Mouse (Mus musculus) midbrain, embryonic 10.5 days (tissue): Measurements from ENCODE around the gene Psg29. TPM values are rescaled to one million over a fixed set of nuclear protein-coding genes. Genes with fewer than 3 reads are reported as not detected.

Source experiments
- DNase-seq: peaks from one replicate; pipeline ENCODE4 v3.0.0-alpha.2; 2017; ENCODE audit warnings: low spot score
- H3K27ac ChIP-seq: fragments of 300-500 bp; sonication (generic); replicated peaks from 2 replicates; pipeline ENCODE4 v1.5.1; 2016; ENCODE audit warnings: mild to moderate bottlenecking
- H3K27me3 ChIP-seq: fragments of 300-500 bp; sonication (generic); 2 replicates; pipeline ENCODE4 v1.6.1; 2016; ENCODE audit warnings: low read depth, mild to moderate bottlenecking; ENCODE audit not compliant: poor library complexity, severe bottlenecking
- H3K36me3 ChIP-seq: fragments of 300-500 bp; sonication (generic); 2 replicates; pipeline ENCODE4 v1.6.1; 2016; ENCODE audit warnings: mild to moderate bottlenecking, moderate library complexity
- H3K4me1 ChIP-seq: fragments of 300-500 bp; sonication (generic); 2 replicates; pipeline ENCODE4 v1.6.1; 2016
- H3K4me3 ChIP-seq: fragments of 300-500 bp; sonication (generic); 2 replicates; pipeline ENCODE4 v1.5.1; 2016; ENCODE audit warnings: mild to moderate bottlenecking, moderate library complexity
- H3K9me3 ChIP-seq: fragments of 300-500 bp; sonication (generic); replicated peaks from 2 replicates; pipeline ENCODE4 v1.6.1; 2016; ENCODE audit warnings: mild to moderate bottlenecking
- WGBS: fragments of 180-500 bp; shearing (Covaris S2); methylation state at CpG from one replicate; pipeline ENCODE4 v1.1.7; 2016; 5-methylcytosine and 5-hydroxymethylcytosine counted together
- polyA plus RNA-seq: library from polyadenylated mRNA; unstranded; fragments of >200 nt; fragmentation: Nextera tagmentation; extraction: Ambion mirVana; gene quantifications from 2 replicates; pipeline ENCODE4 v1.2.1, GENCODE M21; 2016

Psg29 gene
- not detected in 2 replicates for polyA plus RNA-seq

DNA sequence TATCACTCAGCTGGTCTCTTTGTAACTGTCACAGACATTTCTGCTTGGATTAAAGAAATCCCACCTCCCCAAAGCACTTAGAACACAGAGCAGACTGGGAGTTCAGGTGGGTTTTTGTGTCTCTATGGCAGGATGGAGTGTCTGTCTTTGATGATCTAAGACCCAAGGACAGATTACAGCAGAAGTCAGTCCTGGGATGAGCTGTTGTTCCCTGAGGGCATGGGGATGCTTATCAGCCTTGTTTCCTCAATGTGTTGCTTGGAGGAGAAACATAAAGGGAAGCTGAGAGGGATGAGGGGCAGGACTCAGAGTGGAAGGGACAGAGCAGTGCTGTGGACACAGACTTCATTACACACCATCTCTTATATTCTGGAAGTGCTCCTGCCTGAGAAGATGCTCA lies at the start of gene Psg29:
Gene Psg29 (plus strand): TSS at position 301 of the 400 bp plus-strand sequence.
- Histone ChIP-seq H3K36me3 (no peaks in the 10 kb centered on the region), H3K4me1 (no peaks in the 10 kb centered on the region), H3K27me3 (no peaks in the 10 kb centered on the region), H3K9me3 (peaks cover 90% of the 10 kb centered on the region), H3K27ac (no peak within 1 kb of the TSS), H3K4me3 (no peak within 1 kb of the TSS)
- DNase-seq = no peak

DNA sequence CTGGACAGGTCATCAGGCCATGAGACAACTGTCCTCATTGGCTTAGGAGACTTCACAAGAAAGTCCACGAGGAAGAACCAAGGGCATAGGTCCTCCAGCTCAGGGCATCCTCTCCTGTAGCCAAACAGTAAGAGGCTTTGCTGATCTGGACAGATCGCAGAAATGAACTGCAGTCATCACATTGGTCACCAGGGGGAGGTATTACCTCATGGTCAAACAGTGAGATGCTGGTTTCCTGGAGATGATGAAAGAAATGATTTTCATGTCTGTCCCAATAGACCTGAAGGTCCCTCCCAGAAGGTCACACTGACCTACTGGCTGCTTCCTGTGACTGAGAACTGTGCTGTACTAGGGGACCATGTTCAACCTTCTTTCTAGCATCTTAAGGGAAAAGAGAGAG lies 47.6 kb upstream of the Psg29 start:
- H3K4me1 ChIP-seq = no peaks in the 10 kb centered on the region
- 48% methylated on average over 2 of the region's 2 CpGs for WGBS
- no peaks in the 10 kb centered on the region for H3K27me3 ChIP-seq
- H3K9me3 ChIP-seq = peaks cover 86% of the 10 kb centered on the region
- no peaks in the 10 kb centered on the region for H3K36me3 ChIP-seq
- no peak overlapping the region for H3K4me3 ChIP-seq
- no peak for DNase-seq
- no peak overlapping the region for H3K27ac ChIP-seq

DNA sequence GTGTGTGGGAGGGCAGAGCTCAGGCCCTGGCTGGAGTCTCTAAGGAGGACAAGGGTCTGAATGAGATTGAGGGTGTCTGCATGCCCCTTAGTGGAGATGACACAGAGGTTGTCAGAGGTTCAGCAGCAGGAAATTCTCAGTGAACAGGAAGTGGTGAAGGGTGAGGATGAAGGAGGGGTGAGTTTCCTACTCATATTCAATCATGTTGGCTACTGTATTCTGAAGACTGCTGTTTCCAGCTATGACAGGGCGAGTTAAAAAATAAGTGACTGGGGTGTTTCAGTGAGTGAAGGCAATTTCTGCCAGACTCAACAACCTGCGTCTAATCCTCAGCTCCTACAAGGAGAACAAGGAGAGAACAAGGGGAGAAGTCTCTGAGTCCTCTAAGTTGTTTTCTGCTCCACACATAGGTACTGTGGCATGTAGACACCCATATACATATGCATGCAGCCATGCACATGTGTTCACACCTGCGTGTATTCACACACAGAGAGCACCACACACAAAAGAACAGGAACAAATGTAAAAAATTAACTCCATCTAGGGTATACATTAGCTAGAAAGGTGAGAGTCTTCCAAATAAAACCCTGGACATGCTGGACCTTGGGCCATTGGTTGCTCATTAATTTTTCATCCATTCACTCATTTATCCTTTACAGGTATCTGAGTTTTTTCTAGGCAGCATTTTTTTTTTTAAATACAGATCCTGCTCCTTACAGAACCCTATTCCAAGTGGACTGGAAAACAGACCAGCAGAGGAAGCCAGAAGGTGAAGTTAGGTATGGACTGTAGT lies 46.2 kb upstream of the Psg29 start:
- no peak overlapping the region for H3K4me3 ChIP-seq
- DNase-seq = no peak
- 84% methylated on average over 3 of the region's 3 CpGs for WGBS
- H3K4me1 ChIP-seq = no peaks in the 10 kb centered on the region
- no peaks in the 10 kb centered on the region for H3K27me3 ChIP-seq
- H3K27ac ChIP-seq = no peak overlapping the region
- peaks cover 84% of the 10 kb centered on the region for H3K9me3 ChIP-seq
- H3K36me3 ChIP-seq = no peaks in the 10 kb centered on the region

- DNase-seq = no peak
- Histone ChIP-seq H3K36me3 (no peaks in the 10 kb centered on the region), H3K9me3 (peaks cover 81% of the 10 kb centered on the region), H3K4me1 (no peaks in the 10 kb centered on the region), H3K27me3 (no peaks in the 10 kb centered on the region), H3K4me3 (no peak overlapping the region), H3K27ac (no peak overlapping the region)
- WGBS = 87% methylated on average over 7 of the region's 7 CpGs
These were observed 44.3 kb upstream of the Psg29 start for GRCm38 (mm10) chr7:17159011-17159410.

GRCm38 (mm10) chr7:17171827-17172226 lies 31.4 kb upstream of the Psg29 start:
- Histone ChIP-seq H3K27me3 (no peaks in the 10 kb centered on the region), H3K9me3 (peaks cover 35% of the 10 kb centered on the region), H3K36me3 (no peaks in the 10 kb centered on the region), H3K4me1 (no peaks in the 10 kb centered on the region), H3K4me3 (no peak overlapping the region), H3K27ac (no peak overlapping the region)
- no peak for DNase-seq
- WGBS = 88% methylated on average over 4 of the region's 4 CpGs

GRCm38 (mm10) chr7:17205530-17206184 lies 2.4 kb downstream of the Psg29 start:
- WGBS = 74% methylated on average over 3 of the region's 3 CpGs
- DNase-seq = no peak
- peaks cover 87% of the 10 kb centered on the region for H3K9me3 ChIP-seq

More at GRCm38 (mm10) chr7:17205530-17206184, 2.4 kb downstream of the Psg29 start:
- no peaks in the 10 kb centered on the region for H3K27me3 ChIP-seq
- H3K4me3 ChIP-seq = no peak overlapping the region
- H3K27ac ChIP-seq = no peak overlapping the region
- H3K4me1 ChIP-seq = no peaks in the 10 kb centered on the region
- H3K36me3 ChIP-seq = no peaks in the 10 kb centered on the region

Other genes with a start within 250 kb of the Psg29 start
- gene Pnmal1, start 243.8 kb upstream of the Psg29 start, polyA plus RNA-seq = 9.8 and 17.4 TPM in 2 replicates
- 1.3 TPM in 2 replicates for gene Gm42372, start 220.4 kb upstream of the Psg29 start, polyA plus RNA-seq
- 8.7 and 9.0 TPM in 2 replicates for gene Ccdc8, start 210.8 kb upstream of the Psg29 start, polyA plus RNA-seq
- 135 and 142 TPM in 2 replicates for gene Ppp5c, start 175.6 kb upstream of the Psg29 start, polyA plus RNA-seq
- gene Hif3a, start 141.1 kb upstream of the Psg29 start, polyA plus RNA-seq = 4.3 and 5.1 TPM in 2 replicates
- gene Psg16, start 129.4 kb upstream of the Psg29 start, polyA plus RNA-seq = 0.02 and 0.06 TPM in 2 replicates
- not detected in 2 replicates for gene Ceacam3, start 53.2 kb upstream of the Psg29 start, polyA plus RNA-seq